Mouse (Mus musculus) heart, adult 2 months (tissue): ENCODE measurements around the gene Fgfr2. TPM values are rescaled to one million over a fixed set of nuclear protein-coding genes. Genes with fewer than 3 reads are reported as not detected.
A peak's percentile ranks its signal among the peaks of the same experiment; 100 is the strongest.

Source experiments
- DNase-seq, 2 experiments: peaks; one replicate each; pipeline ENCODE4 v3.0.0; 2021
- H3K27ac ChIP-seq: fragments of 200-600 bp; 2 replicates; pipeline ENCODE4 v1.8.1; 2022
- H3K27me3 ChIP-seq: fragments of 200-500 bp; 2 replicates; pipeline ENCODE4 v1.6.1; 2012; ENCODE audit warnings: mild to moderate bottlenecking, low read length, inconsistent platforms, mixed read lengths; ENCODE audit not compliant: control insufficient read depth, insufficient read depth
- H3K36me3 ChIP-seq: fragments of 200-500 bp; 2 replicates; pipeline ENCODE4 v1.6.1; 2012; ENCODE audit warnings: low read length, inconsistent platforms; ENCODE audit not compliant: control insufficient read depth, insufficient read depth
- H3K4me1 ChIP-seq: fragments of 200-500 bp; 2 replicates; pipeline ENCODE4 v1.6.1; 2011; ENCODE audit warnings: low read length; ENCODE audit not compliant: control insufficient read depth, insufficient read depth
- H3K4me3 ChIP-seq: fragments of 200-600 bp; 2 replicates; pipeline ENCODE4 v1.8.1; 2022
- H3K79me2 ChIP-seq: fragments of 200-500 bp; replicated peaks from 2 replicates; pipeline ENCODE4 v1.6.1; 2012; ENCODE audit warnings: mild to moderate bottlenecking, inconsistent platforms, low read length, moderate library complexity, mixed read lengths; ENCODE audit not compliant: control insufficient read depth, insufficient read depth
- H3K9ac ChIP-seq: fragments of 200-500 bp; 2 replicates; pipeline ENCODE4 v1.6.1; 2012; ENCODE audit warnings: low read depth, mild to moderate bottlenecking, control low read depth, inconsistent platforms, low read length, mixed read lengths
- CTCF ChIP-seq: fragments of 200-600 bp; IDR thresholded peaks from 2 replicates; pipeline ENCODE4 v1.8.1; 2022; ENCODE audit warnings: antibody characterized with exemption, mild to moderate bottlenecking, moderate library complexity
- EP300 ChIP-seq: fragments of 200-500 bp; IDR thresholded peaks from 2 replicates; pipeline ENCODE4 v1.6.1; 2011; ENCODE audit warnings: low read depth, low read length, control low read depth; ENCODE audit not compliant: insufficient read depth
- POLR2A ChIP-seq: fragments of 200-500 bp; IDR thresholded peaks from 2 replicates; pipeline ENCODE4 v1.6.1; 2011; ENCODE audit warnings: mild to moderate bottlenecking, low read depth, low read length, control low read depth; ENCODE audit not compliant: insufficient read depth
- WGBS: fragments of 180-500 bp; shearing (Covaris S2); methylation state at CpG from one replicate; pipeline ENCODE4 v1.1.7; 2018; 5-methylcytosine and 5-hydroxymethylcytosine counted together
- intact Hi-C: fragments of 180-260 bp; cut with DNase I; formaldehyde crosslinking; loops from one replicate; pipeline ENCODE4 v1.15.1; 2025
- polyA plus RNA-seq: library from polyadenylated mRNA; depleted of rRNA; stranded (reverse); fragments of >200 nt; gene quantifications from 2 replicates; pipeline ENCODE4 v1.2.3, GENCODE M21; 2012
- total RNA-seq, 2 experiments: library from RNA; stranded (reverse); gene quantifications; 2 replicates each; pipeline ENCODE4 v1.2.3; 2021

Fgfr2 gene
- total and polyA plus RNA-seq, 3 experiments, result 1.1 to 2.0 (median 1.3) TPM

- no peaks in the 10 kb centered on the region for H3K4me1 ChIP-seq
- no peaks in the 10 kb centered on the region for H3K79me2 ChIP-seq
- no peak for TF ChIP-seq EP300
- TF ChIP-seq CTCF, result peak; percentile 70
- DNase-seq, result peak; percentile 11 to 40
- no peak overlapping the region for H3K9ac ChIP-seq
- intact Hi-C loops, result no loop called here
- no peak overlapping the region for H3K4me3 ChIP-seq
- H3K27ac ChIP-seq, result no peak overlapping the region
- 42% methylated on average over 4 of the region's 4 CpGs for WGBS
- no peaks in the 10 kb centered on the region for H3K36me3 ChIP-seq
- H3K27me3 ChIP-seq, result no peaks in the 10 kb centered on the region
These were observed 1940.5 kb downstream of the Fgfr2 start for GRCm38 (mm10) chr7:131182685-131183084.

- Histone ChIP-seq H3K79me2 (no peaks in the 10 kb centered on the region), H3K36me3 (no peaks in the 10 kb centered on the region), H3K4me3 (no peak within 1 kb of the TSS), H3K9ac (no peak within 1 kb of the TSS), H3K4me1 (no peaks in the 10 kb centered on the region), H3K27ac (no peak within 1 kb of the TSS), H3K27me3 (no peaks in the 10 kb centered on the region)
- no peak for TF ChIP-seq EP300
- TF ChIP-seq CTCF, result no peak
- TF ChIP-seq POLR2A, result no peak
- DNase-seq, result no peak
- 77% methylated on average over 9 of the region's 9 CpGs for WGBS
- intact Hi-C loops, result no loop called here
These were observed 1949.0 kb downstream of the Fgfr2 start, which contains the start of gene 5430419D17Rik for GRCm38 (mm10) chr7:131174121-131174520. Gene 5430419D17Rik (plus strand): TSS chr7:131174402.

DNA sequence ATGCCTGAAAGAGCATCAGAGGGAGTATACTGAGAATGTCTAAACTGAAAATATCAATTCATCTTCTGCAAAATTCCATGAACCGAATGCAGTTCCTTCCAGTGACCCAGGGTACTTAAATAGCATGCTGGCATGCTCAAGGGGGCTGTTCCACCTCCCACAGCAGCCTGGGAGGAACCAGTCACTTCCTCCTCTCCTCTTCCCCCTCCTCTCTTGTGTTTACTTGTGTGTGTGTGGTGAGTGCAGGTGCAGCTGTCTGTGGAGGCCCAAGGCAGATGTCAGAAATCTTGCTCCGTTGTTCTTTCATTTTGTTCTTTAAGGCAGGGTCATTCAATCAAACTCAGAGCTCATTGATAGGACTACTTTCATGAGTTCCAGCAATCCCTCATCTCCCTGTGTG, 1954.1 kb downstream of the Fgfr2 start:
- Histone ChIP-seq H3K4me1 (no peaks in the 10 kb centered on the region), H3K79me2 (no peaks in the 10 kb centered on the region), H3K27ac (no peak overlapping the region), H3K9ac (no peak overlapping the region), H3K36me3 (no peaks in the 10 kb centered on the region), H3K27me3 (no peaks in the 10 kb centered on the region), H3K4me3 (no peak overlapping the region)
- no peak for DNase-seq
- intact Hi-C loops, result no loop called here
- TF ChIP-seq EP300, result no peak
- TF ChIP-seq CTCF, result no peak
- TF ChIP-seq POLR2A, result no peak
- WGBS, result 22% methylated on average over 2 of the region's 2 CpGs

GRCm38 (mm10) chr7:131167771-131168170, 1955.4 kb downstream of the Fgfr2 start:
- Histone ChIP-seq H3K36me3 (no peaks in the 10 kb centered on the region), H3K4me3 (no peak overlapping the region), H3K9ac (no peak overlapping the region), H3K79me2 (no peaks in the 10 kb centered on the region), H3K4me1 (no peaks in the 10 kb centered on the region), H3K27me3 (no peaks in the 10 kb centered on the region), H3K27ac (no peak overlapping the region)
- TF ChIP-seq CTCF (no peak), EP300 (no peak), POLR2A (no peak)
- DNase-seq, result no peak
- intact Hi-C loops, result no loop called here
- WGBS, result 69% methylated on average over 3 of the region's 3 CpGs

- Histone ChIP-seq H3K27me3 (no peaks in the 10 kb centered on the region), H3K4me3 (no peak overlapping the region), H3K79me2 (no peaks in the 10 kb centered on the region), H3K9ac (no peak overlapping the region), H3K27ac (no peak overlapping the region), H3K4me1 (no peaks in the 10 kb centered on the region), H3K36me3 (no peaks in the 10 kb centered on the region)
- WGBS, result 58% methylated on average over 7 of the region's 7 CpGs
- DNase-seq, result no peak
- no peak for TF ChIP-seq EP300
- TF ChIP-seq CTCF, result no peak
- no peak for TF ChIP-seq POLR2A
- intact Hi-C loops, result no loop called here
These were observed 1960.9 kb downstream of the Fgfr2 start for GRCm38 (mm10) chr7:131162251-131162650.

GRCm38 (mm10) chr7:131153044-131153443, 1970.1 kb downstream of the Fgfr2 start:
- H3K27ac ChIP-seq, result no peak overlapping the region
- no peak for TF ChIP-seq EP300
- no peak for TF ChIP-seq CTCF
- H3K79me2 ChIP-seq, result no peaks in the 10 kb centered on the region
- no peak overlapping the region for H3K4me3 ChIP-seq
- H3K27me3 ChIP-seq, result 0 out of 2 replicates have a peak, but pooled peaks cover 3% of the 10 kb centered on the region
- H3K9ac ChIP-seq, result no peak overlapping the region
- DNase-seq, result no peak
- WGBS, result 48% methylated on average over 5 of the region's 5 CpGs
- intact Hi-C loops, result no loop called here
- no peaks in the 10 kb centered on the region for H3K4me1 ChIP-seq
- H3K36me3 ChIP-seq, result no peaks in the 10 kb centered on the region
